Mouse (Mus musculus): ENCODE data around the gene Dnah7a.
"Not testable (repeated sequence)": the region's sequence is repeated elsewhere in the genome, so short reads cannot be mapped to it uniquely, and the experiment has no call there.

The Dnah7a gene

GRCm38 (mm10) chr1:53664268-53664667 is 42.3 kb downstream of the Dnah7a start:
- not testable (repeated sequence) for DNase-seq

GRCm38 (mm10) chr1:53639865-53640794 is 66.5 kb downstream of the Dnah7a start:
- DNase-seq: no peak

GRCm38 (mm10) chr1:53635641-53636040 is 70.9 kb downstream of the Dnah7a start:
- DNase-seq: not testable (repeated sequence)

- not testable (repeated sequence) for DNase-seq
Observed at GRCm38 (mm10) chr1:53632040-53632439, 74.5 kb downstream of the Dnah7a start.

GRCm38 (mm10) chr1:53630011-53630410 is 76.6 kb downstream of the Dnah7a start:
- no peak for DNase-seq

- DNase-seq: no peak
Observed at GRCm38 (mm10) chr1:53613486-53613885, 93.1 kb downstream of the Dnah7a start.

- not testable (repeated sequence) for DNase-seq
Observed at GRCm38 (mm10) chr1:53581326-53581725, 125.3 kb downstream of the Dnah7a start.

GRCm38 (mm10) chr1:53557918-53558317 is 148.7 kb downstream of the Dnah7a start:
- DNase-seq: not testable (repeated sequence)

GRCm38 (mm10) chr1:53547018-53547417 is 159.6 kb downstream of the Dnah7a start:
- peak; percentile 5 for DNase-seq

- not testable (repeated sequence) for DNase-seq
Observed at GRCm38 (mm10) chr1:53538356-53538755, 168.2 kb downstream of the Dnah7a start.

- not testable (repeated sequence) for DNase-seq
Observed at GRCm38 (mm10) chr1:53534826-53535225, 171.8 kb downstream of the Dnah7a start.

- not testable (repeated sequence) for DNase-seq
Observed at GRCm38 (mm10) chr1:53526021-53526420, 180.6 kb downstream of the Dnah7a start.

- DNase-seq: no peak
Observed at GRCm38 (mm10) chr1:53473699-53474098, 232.9 kb downstream of the Dnah7a start.

- not testable (repeated sequence) for DNase-seq
Observed at GRCm38 (mm10) chr1:53472084-53472483, 234.5 kb downstream of the Dnah7a start.

GRCm38 (mm10) chr1:53467325-53467670 is 239.3 kb downstream of the Dnah7a start:
- DNase-seq: no peak

- not testable (repeated sequence) for DNase-seq
Observed at GRCm38 (mm10) chr1:53466524-53467324, 239.9 kb downstream of the Dnah7a start.

GRCm38 (mm10) chr1:53439173-53439572 is 267.4 kb downstream of the Dnah7a start:
- not testable (repeated sequence) for DNase-seq

GRCm38 (mm10) chr1:53432433-53432832 is 274.2 kb downstream of the Dnah7a start:
- DNase-seq: not testable (repeated sequence)

- no peak for DNase-seq
Observed at GRCm38 (mm10) chr1:53405803-53406325, 300.7 kb downstream of the Dnah7a start.

- not testable (repeated sequence) for DNase-seq
Observed at GRCm38 (mm10) chr1:53393936-53394760, 312.4 kb downstream of the Dnah7a start.

- DNase-seq: no peak
Observed at GRCm38 (mm10) chr1:53388762-53389161, 317.8 kb downstream of the Dnah7a start.

GRCm38 (mm10) chr1:53384085-53384688 is 322.4 kb downstream of the Dnah7a start:
- DNase-seq: no peak

All from thymus, postnatal 4 days (tissue).